Mouse (Mus musculus): Measurements from ENCODE around the gene Zswim5. TPM values are rescaled to one million over a fixed set of nuclear protein-coding genes. Genes with fewer than 3 reads are reported as not detected.

The Zswim5 gene
- polyA plus RNA-seq, 1 experiment: 2.1 TPM

DNA sequence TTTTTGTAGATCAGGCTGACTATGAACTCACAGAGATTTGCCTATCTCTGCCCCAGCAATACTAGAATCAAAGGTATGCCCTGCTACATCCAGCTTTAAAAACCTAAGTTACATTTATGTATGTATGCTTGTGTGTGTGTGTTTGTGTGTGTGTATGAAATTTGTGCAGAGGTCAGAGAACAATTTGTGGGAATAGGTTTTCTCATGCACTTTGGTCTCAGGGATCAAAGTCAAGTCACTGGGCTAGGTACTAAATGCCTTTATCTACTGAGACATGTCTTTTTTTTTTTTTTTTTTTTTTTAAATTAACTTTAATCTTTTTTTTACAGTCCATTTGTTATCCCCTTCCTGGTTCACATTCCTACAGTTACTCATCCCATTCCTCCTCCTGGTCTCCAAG lies 5.5 kb downstream of the Zswim5 start:
- no peaks in the 10 kb centered on the region for H3K4me1 ChIP-seq (ENCODE audit: control insufficient read depth, insufficient read depth, low read length)
- H3K9ac ChIP-seq (ENCODE audit: low read depth, poor library complexity, severe bottlenecking): no peak overlapping the region
- H3K36me3 ChIP-seq (ENCODE audit: control insufficient read depth, insufficient read depth, low read length, poor library complexity, severe bottlenecking): no peaks in the 10 kb centered on the region
- H3K9me3 ChIP-seq (replicated peaks; ENCODE audit: control insufficient read depth, insufficient read depth, low read length, poor library complexity, severe bottlenecking): no peaks in the 10 kb centered on the region
- no peaks in the 10 kb centered on the region for H3K27me3 ChIP-seq (ENCODE audit: control insufficient read depth, insufficient read depth, low read length, poor library complexity, severe bottlenecking)
- no peak overlapping the region for H3K4me3 ChIP-seq (ENCODE audit: low read depth, low read length)
- no peak overlapping the region for H3K27ac ChIP-seq (ENCODE audit: insufficient read depth, low read length)
- TF ChIP-seq CTCF (IDR thresholded peaks at IDR 0.05; ENCODE audit: low read depth, low read length) (no peak), EP300 (IDR thresholded peaks at IDR 0.05; ENCODE audit: insufficient read depth, low read depth, low read length) (no peak), POLR2A (IDR thresholded peaks at IDR 0.05; ENCODE audit: insufficient read depth, low read length) (no peak)

DNA sequence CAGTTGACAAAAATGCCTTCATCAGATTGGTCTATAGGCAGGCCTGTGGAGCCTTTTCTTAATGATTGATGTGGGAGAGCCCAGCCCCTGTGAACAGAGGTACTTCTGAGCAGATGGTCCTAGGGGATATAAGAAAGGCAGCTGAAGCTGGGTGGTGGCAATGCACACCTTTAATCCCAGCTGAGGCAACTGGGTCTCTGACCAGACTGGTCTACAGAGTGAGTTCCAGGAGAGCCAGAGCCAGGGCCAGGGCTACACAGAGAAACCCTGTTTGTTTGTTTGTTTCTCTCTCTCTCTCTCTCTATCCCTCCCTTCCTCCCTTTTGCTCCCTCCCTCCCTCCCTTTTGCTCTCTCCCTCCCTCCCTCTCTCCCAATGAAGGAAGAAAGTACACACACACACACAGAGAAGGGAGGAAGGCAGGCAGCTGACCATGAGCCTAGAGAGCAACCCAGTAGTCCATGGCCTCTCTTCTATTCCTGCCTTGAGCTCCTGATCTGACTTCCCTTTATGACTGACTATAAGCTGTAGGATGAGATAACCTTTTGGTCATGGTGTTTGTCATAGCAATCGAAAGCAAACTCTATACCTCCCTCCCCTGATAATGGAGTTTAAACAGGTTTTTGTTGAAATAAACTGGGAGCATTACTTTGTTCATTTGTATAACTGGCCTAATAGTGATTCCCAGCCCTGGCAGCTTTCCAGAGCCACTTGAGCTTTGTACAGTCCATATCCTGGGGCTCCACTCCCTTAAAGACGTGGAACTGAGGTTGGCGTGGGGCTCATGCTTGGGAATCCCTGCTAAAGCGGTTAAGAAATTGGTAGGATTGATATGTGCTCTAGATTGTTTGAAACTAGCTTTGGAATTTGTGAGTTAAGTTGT lies 17.3 kb downstream of the Zswim5 start:
- Histone ChIP-seq H3K9me3 (replicated peaks; ENCODE audit: control insufficient read depth, insufficient read depth, low read length, poor library complexity, severe bottlenecking) (no peaks in the 10 kb centered on the region), H3K27me3 (ENCODE audit: control insufficient read depth, insufficient read depth, low read length, poor library complexity, severe bottlenecking) (no peaks in the 10 kb centered on the region)

DNA sequence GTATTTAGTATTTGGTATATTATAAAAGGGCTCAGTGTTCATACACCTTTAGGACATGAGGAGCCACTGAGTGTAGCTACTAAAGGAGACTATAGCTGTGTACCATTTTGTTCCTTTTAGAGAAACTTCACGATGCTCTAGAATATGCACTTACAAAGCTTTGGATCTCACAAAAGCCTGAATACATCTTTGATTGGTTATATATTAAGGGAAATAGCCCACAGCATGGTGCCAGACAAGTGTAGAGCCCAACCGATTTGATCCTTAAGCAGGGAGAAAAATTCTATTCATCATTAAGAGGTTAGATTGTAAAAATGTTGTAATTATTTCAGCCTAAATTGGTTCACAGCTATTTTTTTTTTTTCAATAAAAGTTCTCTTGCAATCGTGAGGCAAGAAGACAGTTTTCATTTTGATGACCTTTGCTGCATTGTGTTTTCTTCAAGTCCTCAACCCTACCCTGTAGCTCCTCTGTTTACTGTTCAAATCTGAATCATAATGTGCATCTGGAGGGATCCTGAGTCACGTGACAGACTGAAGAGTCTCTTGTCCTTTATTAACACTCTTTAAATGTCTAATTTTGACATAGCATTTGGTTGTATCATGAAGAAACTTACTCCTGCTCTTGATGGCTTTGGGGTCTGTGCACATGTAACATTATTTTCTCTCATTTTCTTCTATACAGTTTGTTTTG lies 33.5 kb downstream of the Zswim5 start:
- Histone ChIP-seq H3K9me3 (replicated peaks; ENCODE audit: control insufficient read depth, insufficient read depth, low read length, poor library complexity, severe bottlenecking) (no peaks in the 10 kb centered on the region), H3K4me3 (ENCODE audit: low read depth, low read length) (no peak overlapping the region), H3K36me3 (ENCODE audit: control insufficient read depth, insufficient read depth, low read length, poor library complexity, severe bottlenecking) (no peaks in the 10 kb centered on the region), H3K27me3 (ENCODE audit: control insufficient read depth, insufficient read depth, low read length, poor library complexity, severe bottlenecking) (no peaks in the 10 kb centered on the region), H3K27ac (ENCODE audit: insufficient read depth, low read length) (no peak overlapping the region), H3K4me1 (ENCODE audit: control insufficient read depth, insufficient read depth, low read length) (no peaks in the 10 kb centered on the region), H3K9ac (ENCODE audit: low read depth, poor library complexity, severe bottlenecking) (no peak overlapping the region)
- no peak for TF ChIP-seq CTCF (IDR thresholded peaks at IDR 0.05; ENCODE audit: low read depth, low read length)
- no peak for TF ChIP-seq EP300 (IDR thresholded peaks at IDR 0.05; ENCODE audit: insufficient read depth, low read depth, low read length)
- TF ChIP-seq POLR2A (IDR thresholded peaks at IDR 0.05; ENCODE audit: insufficient read depth, low read length): no peak

More for the DNA sequence above, 17.3 kb downstream of the Zswim5 start:
- no peak overlapping the region for H3K4me3 ChIP-seq (ENCODE audit: low read depth, low read length)
- no peaks in the 10 kb centered on the region for H3K36me3 ChIP-seq (ENCODE audit: control insufficient read depth, insufficient read depth, low read length, poor library complexity, severe bottlenecking)
- TF ChIP-seq CTCF (IDR thresholded peaks at IDR 0.05; ENCODE audit: low read depth, low read length) (no peak), EP300 (IDR thresholded peaks at IDR 0.05; ENCODE audit: insufficient read depth, low read depth, low read length) (no peak)
- H3K9ac ChIP-seq (ENCODE audit: low read depth, poor library complexity, severe bottlenecking): no peak overlapping the region
- H3K27ac ChIP-seq (ENCODE audit: insufficient read depth, low read length): no peak overlapping the region
- H3K4me1 ChIP-seq (ENCODE audit: control insufficient read depth, insufficient read depth, low read length): no peaks in the 10 kb centered on the region

DNA sequence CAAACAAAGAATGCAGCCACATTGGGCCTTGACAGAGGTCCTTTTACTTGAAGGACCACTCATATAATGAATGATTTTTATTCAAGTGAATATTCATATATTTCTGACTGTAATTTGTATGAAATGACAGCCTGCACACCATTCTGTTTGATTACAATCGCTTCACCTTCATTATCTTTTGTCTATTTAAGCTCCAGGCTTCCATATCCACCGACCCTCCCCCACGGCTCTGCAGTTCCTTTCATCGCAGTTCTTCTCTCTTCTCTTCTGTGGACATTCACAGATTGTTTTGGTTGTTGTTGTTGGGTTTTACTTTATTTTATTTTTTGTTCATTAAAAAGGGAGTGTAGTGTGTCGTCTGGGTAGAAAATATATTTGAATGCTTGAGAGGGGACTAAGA lies 34.0 kb downstream of the Zswim5 start:
- no peaks in the 10 kb centered on the region for H3K27me3 ChIP-seq (ENCODE audit: control insufficient read depth, insufficient read depth, low read length, poor library complexity, severe bottlenecking)
- no peak overlapping the region for H3K9ac ChIP-seq (ENCODE audit: low read depth, poor library complexity, severe bottlenecking)

DNA sequence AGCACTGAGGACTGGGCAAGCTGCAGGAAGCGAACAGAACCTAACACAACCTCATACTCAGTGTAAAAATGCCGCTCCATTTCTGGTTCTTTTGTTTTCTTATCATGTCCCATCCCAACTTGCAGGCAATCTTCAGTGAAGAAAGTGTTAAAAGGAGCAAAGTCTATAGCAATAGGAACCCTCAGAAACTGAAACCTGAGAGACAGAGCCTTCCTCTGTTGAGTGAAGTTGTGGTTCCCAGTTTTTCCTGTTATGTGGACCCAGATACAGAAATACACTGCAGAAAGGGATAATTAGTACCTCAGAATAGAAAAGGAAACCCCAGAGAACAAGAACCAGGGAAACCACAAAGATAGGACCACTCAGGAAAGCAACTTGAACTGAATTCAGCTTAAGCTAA lies 36.1 kb downstream of the Zswim5 start:
- no peak overlapping the region for H3K27ac ChIP-seq (ENCODE audit: insufficient read depth, low read length)
- H3K4me3 ChIP-seq (ENCODE audit: low read depth, low read length): no peak overlapping the region
- no peaks in the 10 kb centered on the region for H3K4me1 ChIP-seq (ENCODE audit: control insufficient read depth, insufficient read depth, low read length)
- H3K9me3 ChIP-seq (replicated peaks; ENCODE audit: control insufficient read depth, insufficient read depth, low read length, poor library complexity, severe bottlenecking): no peaks in the 10 kb centered on the region
- H3K36me3 ChIP-seq (ENCODE audit: control insufficient read depth, insufficient read depth, low read length, poor library complexity, severe bottlenecking): no peaks in the 10 kb centered on the region
- no peaks in the 10 kb centered on the region for H3K27me3 ChIP-seq (ENCODE audit: control insufficient read depth, insufficient read depth, low read length, poor library complexity, severe bottlenecking)
- H3K9ac ChIP-seq (ENCODE audit: low read depth, poor library complexity, severe bottlenecking): no peak overlapping the region
- TF ChIP-seq POLR2A (IDR thresholded peaks at IDR 0.05; ENCODE audit: insufficient read depth, low read length): no peak
- no peak for TF ChIP-seq CTCF (IDR thresholded peaks at IDR 0.05; ENCODE audit: low read depth, low read length)
- TF ChIP-seq EP300 (IDR thresholded peaks at IDR 0.05; ENCODE audit: insufficient read depth, low read depth, low read length): no peak

More for the DNA sequence above, 34.0 kb downstream of the Zswim5 start:
- TF ChIP-seq EP300 (IDR thresholded peaks at IDR 0.05; ENCODE audit: insufficient read depth, low read depth, low read length): no peak
- no peak for TF ChIP-seq POLR2A (IDR thresholded peaks at IDR 0.05; ENCODE audit: insufficient read depth, low read length)
- no peak for TF ChIP-seq CTCF (IDR thresholded peaks at IDR 0.05; ENCODE audit: low read depth, low read length)
- H3K9me3 ChIP-seq (replicated peaks; ENCODE audit: control insufficient read depth, insufficient read depth, low read length, poor library complexity, severe bottlenecking): no peaks in the 10 kb centered on the region
- no peak overlapping the region for H3K4me3 ChIP-seq (ENCODE audit: low read depth, low read length)
- H3K27ac ChIP-seq (ENCODE audit: insufficient read depth, low read length): no peak overlapping the region
- H3K4me1 ChIP-seq (ENCODE audit: control insufficient read depth, insufficient read depth, low read length): no peaks in the 10 kb centered on the region
- H3K36me3 ChIP-seq (ENCODE audit: control insufficient read depth, insufficient read depth, low read length, poor library complexity, severe bottlenecking): no peaks in the 10 kb centered on the region

All from ES-Bruce4 (cell line).